Mouse (Mus musculus): Measurements from ENCODE around the gene Tsc2. TPM values are rescaled to one million over a fixed set of nuclear protein-coding genes. Genes with fewer than 3 reads are reported as not detected.

Gene Tsc2
- polyA plus RNA-seq (2012): 45.3 and 52.6 TPM in 2 replicates

DNA sequence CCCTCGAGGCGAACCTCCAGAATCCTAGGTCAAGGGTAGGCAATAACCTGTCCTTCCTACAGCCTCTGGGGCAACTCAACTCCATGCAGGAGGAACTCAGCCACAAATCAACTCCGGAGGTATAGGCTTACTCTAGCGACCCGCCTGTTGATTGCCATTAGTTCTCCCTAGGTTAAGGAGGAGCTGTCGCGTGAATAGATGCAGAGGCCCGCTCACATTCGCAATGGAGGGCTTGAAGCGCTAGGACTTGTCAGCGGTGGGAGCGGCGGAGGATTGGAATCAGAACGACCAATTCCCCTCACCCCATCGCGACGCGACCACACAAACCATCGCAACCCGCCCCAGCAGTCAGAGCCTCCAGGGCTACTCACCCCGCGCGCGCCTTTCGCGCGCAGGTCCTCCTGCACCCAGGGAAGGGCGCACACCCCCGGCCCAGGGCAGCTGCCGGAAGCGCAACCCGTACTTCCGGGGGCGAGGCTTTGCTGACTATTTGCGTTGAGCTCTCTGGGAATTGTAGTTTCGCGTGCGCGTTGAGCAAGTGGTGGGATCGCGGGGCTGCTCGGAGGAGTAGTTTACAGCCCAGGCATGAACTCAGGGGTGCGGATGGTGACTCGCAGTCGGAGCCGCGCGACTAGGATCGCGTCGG lies at the start of gene Tsc2, which contains the start of gene Nthl1:
Gene Tsc2, minus strand, starts transcription at position 464 of the 646 bp plus-strand sequence.
Gene Nthl1, plus strand, starts transcription at position 514 of the 646 bp plus-strand sequence.
- TF ChIP-seq GATA1 (IDR thresholded peaks at IDR 0.05; ENCODE audit: low read length): no peak

DNA sequence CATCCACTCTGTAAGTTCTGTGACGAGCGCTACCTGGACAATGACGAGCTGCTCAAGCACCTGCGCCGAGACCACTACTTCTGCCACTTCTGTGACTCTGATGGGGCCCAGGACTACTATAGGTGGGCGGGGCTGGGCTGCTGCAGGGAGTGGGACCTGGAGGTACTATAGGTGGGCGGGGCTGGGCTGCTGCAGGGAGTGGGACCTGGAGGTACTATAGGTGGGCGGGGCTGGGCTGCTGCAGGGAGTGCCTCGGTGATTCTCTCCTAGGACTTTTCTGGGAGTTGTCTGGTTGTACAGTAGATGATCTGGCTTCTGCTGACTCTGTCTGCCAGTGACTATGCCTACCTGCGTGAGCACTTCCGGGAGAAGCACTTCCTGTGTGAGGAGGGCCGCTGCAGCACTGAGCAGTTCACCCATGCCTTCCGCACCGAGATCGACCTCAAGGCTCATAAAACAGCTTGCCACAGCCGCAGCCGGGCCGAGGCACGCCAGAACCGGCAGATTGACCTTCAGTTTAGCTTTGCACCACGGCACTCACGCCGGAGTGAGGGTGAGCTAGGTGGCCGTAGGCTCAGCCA lies 45.2 kb upstream of the Tsc2 start:
- no peak for TF ChIP-seq GATA1 (IDR thresholded peaks at IDR 0.05; ENCODE audit: low read length)

DNA sequence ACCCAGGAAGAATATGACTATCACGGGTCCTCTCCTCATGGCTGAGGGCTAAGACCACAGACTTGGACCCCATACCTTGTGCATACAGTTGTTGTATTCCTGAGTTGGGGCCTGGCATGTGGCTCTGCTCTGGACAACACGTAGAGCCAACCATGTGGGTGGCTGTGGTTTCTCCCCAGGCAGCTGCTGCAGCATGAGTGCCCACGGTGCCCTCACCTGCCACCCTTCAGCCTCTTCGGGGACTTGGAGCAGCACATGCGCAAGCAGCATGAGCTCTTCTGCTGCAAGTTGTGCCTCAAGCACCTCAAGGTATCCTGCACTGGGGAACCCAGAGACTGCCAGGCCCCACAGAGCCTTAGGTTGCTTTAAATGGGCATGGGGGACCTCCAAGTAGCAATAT lies 44.4 kb upstream of the Tsc2 start:
- TF ChIP-seq GATA1 (IDR thresholded peaks at IDR 0.05; ENCODE audit: low read length): no peak

DNA sequence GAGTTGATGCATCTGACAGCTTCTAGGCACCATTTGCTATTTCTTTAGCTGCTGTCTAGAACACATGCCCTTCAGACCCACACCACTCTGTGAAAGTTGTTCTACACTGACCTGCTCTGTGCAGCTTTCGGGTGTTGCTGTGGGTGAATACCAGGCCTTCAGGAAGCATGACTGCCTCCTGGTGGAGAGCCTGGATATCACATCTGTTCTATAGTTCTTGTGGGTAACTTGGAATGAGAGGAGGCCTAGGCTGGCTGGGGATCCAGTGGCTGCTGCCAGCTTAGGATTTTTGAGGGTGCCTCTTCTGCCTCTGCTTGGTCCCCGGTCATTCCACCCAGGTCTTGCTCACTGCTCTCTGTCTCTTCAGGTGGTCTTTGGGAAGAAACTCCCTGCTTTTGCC lies 43.8 kb upstream of the Tsc2 start:
- TF ChIP-seq GATA1 (IDR thresholded peaks at IDR 0.05; ENCODE audit: low read length): no peak

DNA sequence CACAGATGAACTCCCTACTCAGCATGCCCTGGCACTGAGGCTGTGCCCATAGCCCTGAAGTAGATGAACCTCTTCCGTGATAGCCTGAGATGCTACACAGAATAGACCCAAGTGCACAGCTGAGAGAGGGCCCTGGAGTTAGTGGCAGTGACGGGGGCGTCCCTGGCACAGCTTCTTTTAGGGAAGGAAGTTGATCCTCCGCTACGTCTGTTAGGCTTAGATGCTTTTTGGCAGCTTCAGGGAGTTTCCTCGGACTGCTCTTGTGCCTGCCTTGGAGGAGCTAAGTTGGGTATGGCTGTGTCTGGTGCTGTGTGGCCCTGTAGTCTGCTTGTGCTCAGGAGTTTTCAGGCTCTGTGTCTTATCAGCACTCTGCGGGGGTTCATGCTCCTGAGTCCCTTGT lies 41.8 kb upstream of the Tsc2 start:
- no peak for TF ChIP-seq GATA1 (IDR thresholded peaks at IDR 0.05; ENCODE audit: low read length)

DNA sequence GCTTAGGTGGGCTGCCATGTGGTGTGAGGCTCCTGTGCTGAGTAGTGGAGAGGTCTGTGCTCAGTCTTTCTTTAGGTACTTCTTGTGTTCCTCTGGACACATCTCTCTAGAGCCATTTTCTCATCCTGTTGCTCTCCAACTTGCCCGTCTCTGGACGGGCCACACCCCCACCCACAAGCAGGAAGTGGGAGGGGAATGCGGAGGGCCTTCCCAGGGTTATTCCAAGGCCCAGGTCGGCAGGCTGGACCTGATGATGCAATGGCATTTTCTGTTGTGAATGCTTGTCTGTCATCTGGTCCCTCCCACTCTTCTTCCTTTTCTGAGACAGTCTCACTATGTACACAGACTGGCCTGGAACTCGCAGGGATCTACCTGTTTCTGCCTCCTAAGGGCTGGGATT lies 39.7 kb upstream of the Tsc2 start:
- TF ChIP-seq GATA1 (IDR thresholded peaks at IDR 0.05; ENCODE audit: low read length): no peak

DNA sequence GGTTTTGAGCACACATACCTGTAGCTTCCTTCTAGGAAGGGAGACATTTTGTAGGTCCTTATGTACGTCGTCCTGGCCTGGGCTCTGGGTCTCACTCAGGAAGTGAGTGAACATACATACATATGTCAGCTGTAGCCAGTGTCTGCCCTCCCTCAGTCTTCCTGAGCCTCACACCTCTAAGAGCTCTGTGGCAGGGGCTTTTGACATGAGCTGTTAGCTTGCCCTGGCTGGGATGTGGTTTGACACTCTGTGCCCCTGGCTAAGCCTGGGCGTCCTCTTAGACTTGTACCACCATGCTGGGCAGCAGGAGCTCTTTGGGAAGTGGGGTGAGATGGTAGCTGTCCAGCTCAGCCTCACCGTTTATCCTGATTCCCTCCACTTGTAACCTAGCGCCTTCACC lies 38.9 kb upstream of the Tsc2 start:
- no peak for TF ChIP-seq GATA1 (IDR thresholded peaks at IDR 0.05; ENCODE audit: low read length)

DNA sequence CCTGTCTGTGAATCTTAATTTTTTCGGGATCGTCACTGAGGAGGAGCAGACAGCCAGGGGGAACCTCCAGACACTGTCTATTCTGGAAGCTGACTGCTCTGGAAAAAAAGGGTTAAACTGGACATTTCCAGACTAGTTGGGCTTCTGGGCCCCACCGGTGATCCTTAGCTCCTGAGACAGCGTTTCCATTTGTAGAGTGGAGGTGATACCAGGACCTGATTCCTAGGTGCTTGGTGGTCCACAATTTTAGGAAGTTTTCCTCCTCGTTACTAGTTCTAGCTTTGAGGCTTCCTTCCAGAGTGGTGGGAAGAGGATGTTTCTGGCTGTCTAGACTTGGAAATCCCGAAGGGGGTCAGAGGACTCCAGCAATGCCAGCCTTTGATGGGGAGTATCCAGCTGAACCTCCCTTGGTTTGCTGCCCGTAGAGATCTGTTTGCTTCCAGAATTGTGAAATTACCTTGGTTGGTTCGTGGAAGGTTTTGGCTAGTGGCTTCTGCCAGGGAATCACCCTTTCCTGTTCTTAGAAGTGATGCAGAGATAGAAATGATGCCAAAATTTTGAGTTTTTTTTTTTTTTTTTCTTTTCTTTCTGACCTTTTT lies 37.9 kb upstream of the Tsc2 start:
- no peak for TF ChIP-seq GATA1 (IDR thresholded peaks at IDR 0.05; ENCODE audit: low read length)

DNA sequence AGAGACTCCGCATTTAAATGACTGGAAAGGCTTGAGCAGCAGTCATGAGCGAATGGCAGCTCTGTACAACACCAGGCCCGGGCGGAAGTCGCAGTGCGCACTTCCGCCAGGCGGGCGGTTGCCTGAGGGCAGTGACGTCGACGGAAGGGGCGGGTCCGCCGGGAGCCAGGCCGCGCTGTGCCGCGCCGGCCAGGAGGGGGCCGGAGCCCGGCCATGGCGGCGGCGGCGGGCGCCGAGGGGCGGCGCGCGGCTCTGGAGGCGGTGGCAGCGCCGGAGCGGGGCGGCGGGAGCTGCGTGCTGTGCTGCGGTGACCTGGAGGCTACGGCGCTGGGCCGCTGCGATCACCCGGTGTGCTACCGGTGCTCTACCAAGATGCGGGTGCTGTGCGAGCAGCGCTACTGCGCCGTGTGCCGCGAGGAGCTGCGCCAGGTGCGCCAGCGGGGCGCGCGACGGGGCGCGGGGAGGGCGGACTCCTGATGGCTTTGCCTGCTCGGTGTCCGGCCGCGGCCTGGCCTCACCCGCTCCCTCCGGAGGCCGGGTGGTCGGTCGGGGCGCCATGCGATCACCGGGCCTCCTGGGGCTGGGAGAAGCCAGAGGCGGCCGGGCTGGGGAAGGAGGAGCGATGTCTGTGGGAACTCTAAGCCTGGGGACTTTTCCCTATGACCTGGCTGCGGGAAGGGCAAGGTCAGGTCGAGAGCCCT lies 37.3 kb upstream of the Tsc2 start, which contains the start of gene Zfp598:
Gene Zfp598, plus strand, starts transcription at position 143 of the 701 bp plus-strand sequence.
- no peak for TF ChIP-seq GATA1 (IDR thresholded peaks at IDR 0.05; ENCODE audit: low read length)

DNA sequence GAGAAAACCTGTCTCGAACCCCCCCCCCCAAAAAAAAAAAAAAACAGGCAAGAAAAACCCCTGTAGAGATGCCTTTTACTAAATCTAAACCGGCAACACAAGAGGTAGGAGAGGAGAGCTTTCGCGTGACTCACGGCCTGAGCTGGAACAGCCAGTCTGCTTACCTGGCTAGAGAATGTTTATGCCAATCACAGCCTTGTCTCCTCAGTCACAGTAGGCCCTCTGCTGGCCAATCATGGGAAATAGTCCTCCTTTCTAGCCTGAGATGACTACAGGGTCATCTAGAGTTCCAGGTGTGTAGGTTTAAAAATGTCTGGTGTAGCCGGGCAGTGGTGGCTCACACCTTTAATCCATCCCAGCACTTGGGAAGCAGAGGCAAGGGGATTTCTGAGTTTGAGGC lies 35.0 kb upstream of the Tsc2 start:
- no peak for TF ChIP-seq GATA1 (IDR thresholded peaks at IDR 0.05; ENCODE audit: low read length)

DNA sequence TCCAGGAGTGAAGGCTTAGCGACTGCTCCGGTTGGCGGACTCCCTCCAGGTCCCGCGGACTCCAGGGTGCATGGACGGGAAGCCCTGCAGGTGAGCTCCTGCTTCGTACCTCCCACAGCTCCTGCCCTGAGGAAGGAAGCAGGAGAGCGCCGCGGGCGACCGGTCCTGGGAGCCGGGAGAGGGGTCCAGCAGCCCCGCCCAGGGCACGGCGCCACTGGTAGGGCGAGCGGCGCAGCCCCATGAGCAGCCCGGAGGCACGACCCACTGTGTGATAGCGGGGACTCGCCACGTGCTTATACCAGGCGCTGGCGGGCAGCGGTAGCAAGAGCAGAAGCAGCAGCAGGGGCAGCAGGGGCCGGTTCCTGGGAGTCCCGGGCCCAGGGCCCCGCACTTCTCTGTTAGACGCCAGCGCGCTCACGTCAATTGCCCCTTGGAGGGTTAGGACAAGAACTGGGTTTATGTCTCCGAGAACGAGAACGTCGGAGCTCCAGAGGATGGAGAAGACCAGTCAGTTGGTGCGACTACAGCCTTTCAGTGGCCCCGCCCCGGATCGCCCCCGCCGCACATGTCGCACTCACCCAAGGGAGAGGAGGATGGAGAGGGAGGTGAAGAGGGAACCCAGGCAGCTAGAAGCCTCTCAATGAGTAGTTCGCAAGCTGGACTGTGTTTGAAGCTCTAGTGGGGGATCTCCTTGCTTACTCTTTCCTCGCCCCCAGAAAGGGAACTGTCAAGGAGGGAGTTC lies 25.8 kb upstream of the Tsc2 start, which contains the start of gene Npw:
Gene Npw, minus strand, starts transcription at position 441 of the 742 bp plus-strand sequence.
- no peak for TF ChIP-seq GATA1 (IDR thresholded peaks at IDR 0.05; ENCODE audit: low read length)

DNA sequence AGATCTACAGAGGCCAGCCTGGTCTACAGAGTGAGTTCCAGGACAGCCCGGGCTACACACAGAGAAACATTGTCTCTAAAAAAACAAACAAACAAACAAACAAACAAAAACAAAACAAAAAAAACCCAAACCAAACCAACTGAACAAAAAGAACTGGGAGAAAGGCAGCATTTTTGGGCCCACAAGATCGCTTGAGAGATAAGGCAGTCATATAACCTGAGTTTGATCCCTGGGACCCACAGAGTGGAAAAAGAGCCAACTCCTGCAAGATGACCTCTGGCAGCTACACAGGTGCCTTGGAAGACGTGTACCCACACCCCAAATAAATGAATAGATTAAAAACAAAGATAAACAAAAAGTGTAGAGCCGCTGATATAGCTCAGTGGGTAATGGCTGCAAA lies 22.5 kb upstream of the Tsc2 start:
- no peak for TF ChIP-seq GATA1 (IDR thresholded peaks at IDR 0.05; ENCODE audit: low read length)

DNA sequence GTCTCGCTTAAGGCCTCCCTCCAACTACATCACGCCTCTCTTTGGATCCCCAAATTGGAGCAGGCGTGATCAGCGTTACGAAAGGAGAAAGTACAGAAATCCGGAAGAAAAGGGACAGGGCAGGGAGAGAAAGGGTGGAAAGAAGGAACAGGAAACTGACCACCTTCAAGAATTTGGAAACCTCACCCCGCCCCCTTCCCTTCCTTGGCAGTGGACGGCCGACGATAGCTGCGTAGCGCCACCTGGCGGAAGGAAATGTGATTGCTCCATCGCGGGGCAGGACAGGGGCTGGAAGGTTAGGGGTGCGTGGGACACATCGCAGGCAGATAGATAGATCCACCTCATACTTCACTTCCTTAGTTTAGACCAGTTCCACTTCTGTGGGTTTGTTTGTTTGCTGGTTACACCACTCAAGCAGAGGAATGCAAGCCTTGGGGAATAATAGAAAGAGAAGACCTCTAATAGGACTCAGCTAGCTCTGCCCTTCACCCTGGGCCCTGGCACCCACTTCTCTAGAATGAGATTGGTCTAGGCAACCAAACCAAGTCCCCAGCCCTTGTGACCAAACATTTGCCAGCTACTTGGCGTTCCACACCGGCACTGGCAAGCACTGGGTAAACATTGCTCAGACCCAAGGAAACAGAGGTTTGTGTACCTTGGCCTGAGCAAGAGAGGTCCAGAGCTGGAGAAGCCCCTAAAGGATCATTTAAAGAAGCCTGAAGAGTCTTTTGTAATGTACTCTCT lies 21.7 kb upstream of the Tsc2 start:
- TF ChIP-seq GATA1 (IDR thresholded peaks at IDR 0.05; ENCODE audit: low read length): no peak

DNA sequence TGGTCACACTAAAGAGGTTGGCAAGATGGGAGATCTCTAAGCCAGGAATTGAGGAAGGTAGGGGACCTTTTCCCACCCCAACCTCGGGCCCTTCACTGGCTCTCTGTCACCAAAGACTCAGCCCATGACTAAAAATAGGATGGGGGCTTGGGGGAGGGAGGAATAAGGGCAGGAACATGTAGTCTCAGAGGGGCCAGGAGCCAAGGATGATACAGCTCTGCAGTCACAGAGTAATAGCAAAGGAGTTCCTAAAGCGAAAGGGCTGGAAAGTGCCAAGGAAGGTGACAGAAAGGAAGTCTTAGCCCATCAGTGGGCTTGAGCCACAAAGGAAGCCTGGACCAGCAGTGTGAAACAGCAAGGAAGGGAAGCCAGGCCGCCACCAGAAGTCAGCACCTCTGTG lies 19.4 kb upstream of the Tsc2 start:
- TF ChIP-seq GATA1 (IDR thresholded peaks at IDR 0.05; ENCODE audit: low read length): no peak

DNA sequence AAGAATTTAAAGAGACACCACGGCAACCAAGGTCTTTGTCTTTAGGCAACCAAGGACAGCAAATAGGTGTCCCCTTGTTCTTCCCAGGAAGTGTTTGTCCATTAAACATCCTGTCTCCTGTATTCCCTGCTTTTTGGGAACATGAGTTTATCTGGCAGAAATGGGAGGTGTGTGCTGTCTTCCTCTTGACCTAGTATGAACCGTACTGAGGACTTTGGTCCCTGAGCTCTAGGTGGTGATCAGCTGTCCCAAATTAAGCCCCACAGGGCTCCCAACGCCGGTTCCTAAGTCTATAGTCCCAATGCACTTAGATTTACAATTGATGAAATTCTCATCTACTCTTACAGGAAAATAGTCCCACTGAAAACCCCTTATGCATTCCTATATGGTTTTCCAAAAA lies 18.3 kb upstream of the Tsc2 start:
- no peak for TF ChIP-seq GATA1 (IDR thresholded peaks at IDR 0.05; ENCODE audit: low read length)

Measured in G1E-ER4 (cell line).